Mouse (Mus musculus) G1E (cell line): ENCODE measurements around the gene Casp4.

Source experiments
- CTCF ChIP-seq: IDR thresholded peaks from 2 replicates; pipeline ENCODE4 v1.5.1; 2012; ENCODE audit warnings: low read depth, low read length, inconsistent platforms, mixed read lengths
- GATA1 ChIP-seq: IDR thresholded peaks from 2 replicates; pipeline ENCODE4 v1.6.1; 2012; ENCODE audit warnings: borderline replicate concordance, low read length, inconsistent platforms, mixed read lengths
- TAL1 ChIP-seq: conservative IDR thresholded peaks from 2 replicates; pipeline ENCODE4 v1.6.1; 2012; ENCODE audit warnings: low read depth, low read length, inconsistent platforms, mixed read lengths

DNA sequence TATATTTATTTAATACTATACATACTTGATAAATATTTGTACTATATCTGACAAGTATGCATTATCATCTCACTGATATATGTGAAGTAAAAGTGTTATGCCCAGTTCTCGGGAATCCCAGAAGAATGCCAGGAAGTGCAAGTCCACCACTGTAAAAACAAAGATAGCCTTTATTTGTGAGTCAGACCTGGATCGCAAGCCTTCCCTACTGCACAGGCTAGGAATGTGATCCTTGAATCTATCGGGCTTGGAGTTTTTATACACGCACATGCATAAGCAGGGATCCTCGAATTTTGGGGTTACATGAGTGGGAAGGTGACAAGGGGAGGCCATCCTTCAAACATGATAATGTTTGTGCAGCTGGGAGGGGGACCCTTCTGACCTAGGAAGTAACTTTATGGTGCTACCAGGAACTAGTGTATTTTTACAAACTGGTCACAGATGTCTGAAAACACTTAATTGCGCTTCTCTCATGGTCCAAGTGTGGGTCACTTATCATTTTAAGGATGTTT is 37.2 kb upstream of the Casp4 start:
- TF ChIP-seq TAL1 (no peak), CTCF (no peak), GATA1 (no peak)
